Mouse (Mus musculus): Measurements from ENCODE around the gene Kcnq5. TPM values are rescaled to one million over a fixed set of nuclear protein-coding genes. Genes with fewer than 3 reads are reported as not detected.
A peak's percentile ranks its signal among the peaks of the same experiment; 100 is the strongest.
"Not testable (repeated sequence)": the region's sequence is repeated elsewhere in the genome, so short reads cannot be mapped to it uniquely, and the experiment has no call there.

The Kcnq5 gene
- polyA plus RNA-seq, 1 experiment from 2014 or later = 7.0 TPM

- no peaks in the 10 kb centered on the region for H3K9me3 ChIP-seq (replicated peaks)
- no peak overlapping the region for H3K4me3 ChIP-seq
- no peaks in the 10 kb centered on the region for H3K27me3 ChIP-seq (replicated peaks)
- no peak overlapping the region for H3K27ac ChIP-seq (ENCODE audit: poor library complexity, severe bottlenecking)
- H3K36me3 ChIP-seq = no peaks in the 10 kb centered on the region
- no peak overlapping the region for H3K9ac ChIP-seq
- 0 out of 2 replicates have a peak, but pooled peaks cover 4% of the 10 kb centered on the region for H3K4me1 ChIP-seq (replicated peaks)
- no peak overlapping the region for H3K4me2 ChIP-seq
- no peak for ATAC-seq (ENCODE audit: insufficient number of reproducible peaks, low FRiP score)
Measured at GRCm38 (mm10) chr1:21419370-21419769, 542.4 kb downstream of the Kcnq5 start.

GRCm38 (mm10) chr1:21412197-21412555 lies 549.6 kb downstream of the Kcnq5 start:
- Histone ChIP-seq H3K4me1 (replicated peaks) (0 out of 2 replicates have a peak, but pooled peaks cover 9% of the 10 kb centered on the region), H3K9ac (no peak overlapping the region), H3K27ac (ENCODE audit: poor library complexity, severe bottlenecking) (no peak overlapping the region), H3K27me3 (replicated peaks) (no peaks in the 10 kb centered on the region), H3K4me2 (no peak overlapping the region), H3K4me3 (no peak overlapping the region), H3K9me3 (replicated peaks) (no peaks in the 10 kb centered on the region), H3K36me3 (no peaks in the 10 kb centered on the region)
- ATAC-seq (ENCODE audit: insufficient number of reproducible peaks, low FRiP score) = no peak
- 76% methylated on average over 2 of the region's 2 CpGs for WGBS

GRCm38 (mm10) chr1:21411331-21412196 lies 550.2 kb downstream of the Kcnq5 start:
- Histone ChIP-seq H3K9ac (no peak overlapping the region), H3K27ac (ENCODE audit: poor library complexity, severe bottlenecking) (peak overlapping the region; percentile 7; the same call in 1 of the 2 replicates), H3K4me1 (replicated peaks) (0 out of 2 replicates have a peak, but pooled peaks cover 9% of the 10 kb centered on the region), H3K4me2 (no peak overlapping the region), H3K36me3 (no peaks in the 10 kb centered on the region), H3K4me3 (no peak overlapping the region), H3K9me3 (replicated peaks) (no peaks in the 10 kb centered on the region), H3K27me3 (replicated peaks) (no peaks in the 10 kb centered on the region)
- ATAC-seq (ENCODE audit: insufficient number of reproducible peaks, low FRiP score) = no peak
- 60% methylated on average over 18 of the region's 18 CpGs for WGBS

GRCm38 (mm10) chr1:21407266-21407665 lies 554.5 kb downstream of the Kcnq5 start:
- H3K4me2 ChIP-seq = no peak overlapping the region
- no peaks in the 10 kb centered on the region for H3K27me3 ChIP-seq (replicated peaks)
- ATAC-seq (ENCODE audit: insufficient number of reproducible peaks, low FRiP score) = no peak
- H3K4me3 ChIP-seq = no peak overlapping the region
- 0 out of 2 replicates have a peak, but pooled peaks cover 5% of the 10 kb centered on the region for H3K4me1 ChIP-seq (replicated peaks)
- H3K27ac ChIP-seq (ENCODE audit: poor library complexity, severe bottlenecking) = no peak overlapping the region
- WGBS = 77% methylated on average over 2 of the region's 2 CpGs
- H3K9ac ChIP-seq = no peak overlapping the region
- H3K36me3 ChIP-seq = peaks cover 13% of the 10 kb centered on the region; the same call in 1 of the 2 replicates
- no peaks in the 10 kb centered on the region for H3K9me3 ChIP-seq (replicated peaks)

GRCm38 (mm10) chr1:21402804-21403203 lies 558.9 kb downstream of the Kcnq5 start:
- H3K27ac ChIP-seq (ENCODE audit: poor library complexity, severe bottlenecking) = no peak overlapping the region
- ATAC-seq (ENCODE audit: insufficient number of reproducible peaks, low FRiP score) = no peak
- H3K27me3 ChIP-seq (replicated peaks) = no peaks in the 10 kb centered on the region
- H3K36me3 ChIP-seq = peaks cover 20% of the 10 kb centered on the region; the same call in 1 of the 2 replicates
- H3K9me3 ChIP-seq (replicated peaks) = no peaks in the 10 kb centered on the region
- no peak overlapping the region for H3K9ac ChIP-seq
- H3K4me3 ChIP-seq = no peak overlapping the region
- H3K4me2 ChIP-seq = no peak overlapping the region
- H3K4me1 ChIP-seq (replicated peaks) = no peaks in the 10 kb centered on the region
- 35% methylated on average over 8 of the region's 8 CpGs for WGBS

GRCm38 (mm10) chr1:21391138-21391671 lies 570.5 kb downstream of the Kcnq5 start:
- Histone ChIP-seq H3K9ac (no peak overlapping the region), H3K4me2 (no peak overlapping the region), H3K27ac (ENCODE audit: poor library complexity, severe bottlenecking) (no peak overlapping the region), H3K27me3 (replicated peaks) (no peaks in the 10 kb centered on the region), H3K4me3 (no peak overlapping the region), H3K36me3 (no peaks in the 10 kb centered on the region), H3K4me1 (replicated peaks) (no peaks in the 10 kb centered on the region), H3K9me3 (replicated peaks) (no peaks in the 10 kb centered on the region)
- 76% methylated on average over 6 of the region's 6 CpGs for WGBS
- no peak for ATAC-seq (ENCODE audit: insufficient number of reproducible peaks, low FRiP score)

- Histone ChIP-seq H3K27ac (ENCODE audit: poor library complexity, severe bottlenecking) (no peak within 1 kb of the TSS), H3K9me3 (replicated peaks) (0 out of 2 replicates have a peak, but pooled peaks cover 2% of the 10 kb centered on the region), H3K27me3 (replicated peaks) (no peaks in the 10 kb centered on the region), H3K36me3 (no peaks in the 10 kb centered on the region), H3K4me2 (no peak within 1 kb of the TSS), H3K9ac (no peak within 1 kb of the TSS), H3K4me3 (no peak within 1 kb of the TSS), H3K4me1 (replicated peaks) (0 out of 2 replicates have a peak, but pooled peaks cover 5% of the 10 kb centered on the region)
- 79% methylated on average over 1 of the region's 1 CpGs for WGBS
- no peak for ATAC-seq (ENCODE audit: insufficient number of reproducible peaks, low FRiP score)
Measured at GRCm38 (mm10) chr1:21383256-21383655, 578.5 kb downstream of the Kcnq5 start, which contains the start of gene Khdc1b. Gene Khdc1b (plus strand): TSS chr1:21383556.

GRCm38 (mm10) chr1:21368031-21368430 lies 593.7 kb downstream of the Kcnq5 start, which contains the start of gene Khdc1c:
Gene Khdc1c (plus strand): TSS chr1:21368331.
- not testable (repeated sequence) for H3K9ac ChIP-seq; H3K9me3 ChIP-seq (replicated peaks); H3K27ac ChIP-seq (ENCODE audit: poor library complexity, severe bottlenecking); H3K4me2 ChIP-seq; H3K4me3 ChIP-seq; H3K27me3 ChIP-seq (replicated peaks); H3K4me1 ChIP-seq (replicated peaks); H3K36me3 ChIP-seq; ATAC-seq (ENCODE audit: insufficient number of reproducible peaks, low FRiP score)
- 66% methylated on average over 1 of the region's 1 CpGs for WGBS

GRCm38 (mm10) chr1:21349341-21349740 lies 612.4 kb downstream of the Kcnq5 start, which contains the start of gene Khdc1a:
Gene Khdc1a (plus strand): TSS chr1:21349641.
- Histone ChIP-seq H3K9me3 (replicated peaks) (no peaks in the 10 kb centered on the region), H3K27ac (ENCODE audit: poor library complexity, severe bottlenecking) (no peak within 1 kb of the TSS), H3K4me3 (no peak within 1 kb of the TSS), H3K4me1 (replicated peaks) (no peaks in the 10 kb centered on the region), H3K27me3 (replicated peaks) (no peaks in the 10 kb centered on the region), H3K36me3 (no peaks in the 10 kb centered on the region), H3K4me2 (no peak within 1 kb of the TSS), H3K9ac (no peak within 1 kb of the TSS)
- WGBS = 74% methylated on average over 2 of the region's 2 CpGs
- ATAC-seq (ENCODE audit: insufficient number of reproducible peaks, low FRiP score) = no peak

All from heart, embryonic 12.5 days (tissue).